Mouse (Mus musculus): ENCODE data around the gene Pate4.
A peak's percentile ranks its signal among the peaks of the same experiment; 100 is the strongest.
"Not testable (repeated sequence)": the region's sequence is repeated elsewhere in the genome, so short reads cannot be mapped to it uniquely, and the experiment has no call there.

Pate4 gene

DNA sequence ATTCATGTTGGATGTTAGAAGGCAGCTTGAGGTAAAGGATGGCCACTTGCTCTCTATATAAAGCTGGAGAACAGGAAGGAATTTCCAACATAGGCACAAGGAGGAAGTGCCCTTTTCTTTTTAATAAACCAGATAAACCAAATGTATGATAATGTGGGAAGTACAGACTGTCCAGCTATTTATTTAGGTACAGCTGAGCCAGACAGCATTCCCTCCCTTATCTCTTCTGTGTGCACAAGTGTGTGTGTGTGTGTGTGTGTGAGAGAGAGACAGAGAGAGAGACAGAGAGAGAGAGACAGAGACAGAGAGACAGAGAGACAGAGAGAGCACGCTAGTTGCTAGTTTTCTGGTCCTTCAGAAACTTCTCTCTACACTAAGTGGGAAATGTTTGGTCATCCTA lies at the start of gene Pate4:
Pate4 (minus strand) TSS at position 101 of the 400 bp plus-strand sequence.
- DNase-seq (ENCODE audit: low read depth), result no peak

DNA sequence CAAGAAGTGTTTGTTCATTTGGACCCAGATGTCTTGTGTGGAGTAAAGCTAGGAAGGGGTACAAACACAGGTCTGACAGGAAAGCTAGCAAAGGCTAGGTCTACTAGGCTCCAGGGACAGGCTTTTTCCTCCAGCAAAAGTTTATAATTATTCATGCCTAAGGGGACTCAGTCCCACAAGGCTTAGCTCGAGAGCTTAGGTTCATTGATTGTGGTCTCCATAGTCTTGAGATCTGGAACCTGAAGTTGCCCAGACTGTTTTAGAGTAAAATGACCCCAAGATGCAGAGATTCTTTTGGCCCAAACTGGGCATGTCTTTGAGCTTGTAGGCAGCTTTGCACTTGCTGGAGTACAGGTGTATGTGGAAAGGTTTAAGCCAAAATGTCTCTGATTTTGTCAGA lies 36.4 kb upstream of the Pate4 start, which contains the start of gene Pate3:
Pate3 (minus strand) TSS at position 101 of the 400 bp plus-strand sequence.
- DNase-seq (ENCODE audit: low read depth), result no peak

DNA sequence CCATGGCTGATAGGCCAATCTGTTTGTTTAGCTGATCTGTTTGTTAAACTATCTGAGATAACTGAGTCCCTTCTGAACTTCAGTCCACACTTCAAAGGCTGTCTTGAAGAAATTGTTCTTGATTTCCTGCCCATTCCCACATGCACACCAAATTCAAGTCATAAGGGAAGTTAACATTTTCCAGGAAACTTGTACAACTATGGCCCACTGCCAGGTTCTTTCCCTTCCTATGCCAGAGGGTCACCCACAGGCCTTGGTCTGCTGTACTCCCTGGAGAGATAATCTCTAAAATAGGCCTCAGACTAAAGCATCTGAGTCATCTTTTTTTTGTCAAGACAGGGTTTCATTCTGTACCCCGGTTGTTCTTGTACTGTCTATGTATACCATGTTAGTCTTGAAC lies 21.2 kb upstream of the Pate4 start:
- DNase-seq (ENCODE audit: low read depth), result no peak

DNA sequence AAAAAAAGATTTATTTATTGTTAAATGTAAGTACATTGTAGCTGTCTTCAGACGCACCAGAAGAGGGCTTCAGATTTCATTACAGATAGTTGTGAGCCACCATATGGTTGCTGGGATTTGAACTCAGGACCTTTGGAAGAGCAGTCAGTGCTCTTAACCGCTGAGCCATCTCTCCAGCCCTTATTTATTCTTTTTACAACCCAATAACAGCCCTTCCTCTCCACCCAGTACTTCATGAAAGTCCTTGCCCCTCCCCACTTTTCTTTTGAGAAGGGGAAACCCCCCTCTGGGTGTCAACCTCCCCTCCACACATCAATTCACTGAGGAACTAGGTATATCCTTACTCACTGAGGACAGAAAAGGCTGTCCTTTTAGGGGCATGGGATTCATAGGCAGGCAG lies 5.0 kb upstream of the Pate4 start:
- not testable (repeated sequence) for DNase-seq (ENCODE audit: low read depth)

DNA sequence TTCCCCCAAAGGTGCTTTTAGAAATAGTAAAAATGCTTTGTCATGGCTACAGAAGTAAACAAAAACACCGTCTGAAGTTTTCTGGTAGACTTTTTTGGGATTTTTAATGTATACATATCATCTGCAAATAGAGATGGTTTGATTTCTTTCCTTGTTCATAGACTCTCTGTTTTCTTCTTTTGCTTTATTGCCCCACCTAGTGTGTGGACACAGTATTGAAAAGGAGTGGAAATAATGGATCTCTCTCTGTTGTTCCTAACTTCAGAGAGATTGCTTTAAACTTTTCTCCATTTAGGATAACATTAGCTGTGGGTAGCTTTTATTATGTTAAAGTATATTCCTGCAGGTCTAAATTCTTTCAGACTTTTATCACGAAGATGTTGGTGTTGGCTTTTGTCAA lies 2.3 kb upstream of the Pate4 start:
- DNase-seq (ENCODE audit: low read depth), result peak; percentile 18

DNA sequence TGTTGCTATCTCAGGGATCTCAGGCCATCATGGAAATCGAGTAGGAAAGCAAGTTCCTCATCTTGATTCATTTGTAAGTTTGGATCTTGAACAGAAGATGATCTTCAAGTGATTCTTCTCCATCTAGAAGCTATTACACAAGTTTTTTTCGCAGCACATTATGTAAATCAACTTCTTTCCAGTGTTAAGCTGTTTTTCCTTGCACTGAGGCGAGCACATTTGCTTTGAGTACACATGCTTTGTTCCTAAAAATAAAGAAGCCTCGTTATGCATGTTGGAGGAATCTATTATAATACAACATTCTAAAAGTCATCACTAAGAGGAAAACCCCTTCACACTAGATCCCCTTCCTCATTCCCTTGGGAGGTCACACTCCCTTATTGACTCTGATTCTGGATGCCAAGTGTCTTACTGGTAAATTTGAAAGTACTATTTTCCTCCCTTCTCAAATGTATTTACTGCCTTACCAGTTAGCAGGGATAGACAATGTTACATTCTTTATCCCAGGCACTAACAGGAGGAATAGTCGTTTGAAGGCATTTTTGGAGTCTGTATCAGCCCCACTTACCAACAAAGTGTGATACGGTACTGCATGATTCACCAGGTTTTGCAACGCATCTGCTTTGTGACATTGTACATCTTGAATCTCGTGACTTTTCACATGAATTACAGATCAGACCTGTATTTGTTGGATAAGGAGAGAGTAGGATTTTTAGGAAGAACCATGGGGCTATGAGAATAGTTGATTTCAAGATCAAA lies 3.9 kb downstream of the Pate4 start:
- no peak for DNase-seq (ENCODE audit: low read depth)

DNA sequence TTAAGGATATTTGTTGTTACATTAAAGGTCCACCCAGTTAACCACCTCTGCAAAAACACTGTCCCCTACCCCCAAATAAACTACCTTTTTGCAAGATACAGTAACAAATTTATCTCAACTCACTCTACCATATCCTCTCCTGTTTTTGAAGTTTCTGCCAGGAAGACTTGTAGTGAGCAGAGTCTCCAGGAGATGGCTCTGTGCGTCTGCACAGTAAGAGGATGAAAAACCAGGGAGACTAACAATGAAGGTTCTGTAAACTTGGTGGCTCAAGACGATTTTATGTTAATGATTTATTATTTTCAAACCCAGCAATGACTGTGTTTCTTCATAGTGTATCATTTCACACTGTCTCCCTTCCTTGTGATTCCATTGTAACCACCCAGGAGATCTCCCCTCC lies 18.8 kb downstream of the Pate4 start:
- DNase-seq (ENCODE audit: low read depth), result peak; percentile 34

DNA sequence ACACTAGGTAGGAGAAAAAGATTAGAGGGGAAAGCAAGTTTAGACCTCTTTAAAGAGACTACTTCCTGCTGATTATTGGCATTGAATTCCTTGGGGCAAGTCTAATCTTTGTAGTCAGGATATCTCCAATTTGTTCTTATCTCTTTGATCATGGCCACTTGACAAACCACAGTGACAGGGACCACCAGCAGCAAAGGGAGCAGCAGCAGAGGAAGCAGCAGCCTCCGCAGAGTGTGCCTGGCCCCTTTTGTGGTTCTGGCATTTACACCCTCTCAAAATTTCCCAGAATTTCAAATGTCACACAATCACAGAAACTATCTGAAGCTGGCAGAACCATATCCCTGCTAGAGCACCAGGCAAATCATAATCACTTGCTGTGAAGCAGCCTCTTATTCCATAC lies 24.1 kb downstream of the Pate4 start:
- DNase-seq (ENCODE audit: low read depth), result no peak

DNA sequence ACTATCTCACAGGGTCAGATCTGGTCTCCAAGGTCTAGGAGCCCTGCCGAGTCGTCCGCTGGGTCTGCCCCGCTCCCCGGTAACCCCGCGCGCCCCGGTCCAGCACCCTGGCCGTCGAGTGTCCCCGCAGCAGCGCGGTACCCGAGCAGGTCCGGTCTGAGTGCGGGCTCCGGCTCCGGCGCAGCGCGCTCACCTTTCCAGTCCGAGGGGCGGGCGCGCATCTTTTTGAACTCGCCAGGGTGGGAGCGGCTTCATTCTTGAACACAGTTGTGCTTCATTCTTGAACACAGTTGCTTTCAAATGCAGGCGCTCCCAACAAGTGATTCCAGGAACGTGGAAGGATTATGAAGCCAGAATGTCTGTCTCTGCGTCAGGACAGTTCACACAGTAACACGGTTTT lies 37.3 kb downstream of the Pate4 start:
- DNase-seq (ENCODE audit: low read depth), result no peak

DNA sequence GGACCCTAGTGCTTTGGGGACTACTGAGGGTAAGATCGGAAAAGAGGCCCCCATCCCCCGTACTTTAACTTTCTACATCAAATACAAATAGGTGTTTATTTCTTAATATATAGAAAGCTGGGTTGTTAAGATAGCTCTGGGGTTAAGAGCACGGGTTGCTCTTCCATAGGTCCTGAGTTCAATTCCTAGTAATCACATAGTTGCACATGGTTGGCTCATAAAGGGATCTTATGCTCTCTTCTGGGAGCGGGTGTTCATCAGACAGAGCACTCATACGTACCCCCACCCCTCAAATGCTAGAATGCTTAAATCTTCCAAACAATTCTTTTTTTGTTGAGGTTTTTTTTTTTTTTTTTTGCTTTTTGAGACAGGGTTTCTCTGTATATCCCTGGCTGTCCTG lies 41.1 kb downstream of the Pate4 start:
- DNase-seq (ENCODE audit: low read depth), result no peak

DNA sequence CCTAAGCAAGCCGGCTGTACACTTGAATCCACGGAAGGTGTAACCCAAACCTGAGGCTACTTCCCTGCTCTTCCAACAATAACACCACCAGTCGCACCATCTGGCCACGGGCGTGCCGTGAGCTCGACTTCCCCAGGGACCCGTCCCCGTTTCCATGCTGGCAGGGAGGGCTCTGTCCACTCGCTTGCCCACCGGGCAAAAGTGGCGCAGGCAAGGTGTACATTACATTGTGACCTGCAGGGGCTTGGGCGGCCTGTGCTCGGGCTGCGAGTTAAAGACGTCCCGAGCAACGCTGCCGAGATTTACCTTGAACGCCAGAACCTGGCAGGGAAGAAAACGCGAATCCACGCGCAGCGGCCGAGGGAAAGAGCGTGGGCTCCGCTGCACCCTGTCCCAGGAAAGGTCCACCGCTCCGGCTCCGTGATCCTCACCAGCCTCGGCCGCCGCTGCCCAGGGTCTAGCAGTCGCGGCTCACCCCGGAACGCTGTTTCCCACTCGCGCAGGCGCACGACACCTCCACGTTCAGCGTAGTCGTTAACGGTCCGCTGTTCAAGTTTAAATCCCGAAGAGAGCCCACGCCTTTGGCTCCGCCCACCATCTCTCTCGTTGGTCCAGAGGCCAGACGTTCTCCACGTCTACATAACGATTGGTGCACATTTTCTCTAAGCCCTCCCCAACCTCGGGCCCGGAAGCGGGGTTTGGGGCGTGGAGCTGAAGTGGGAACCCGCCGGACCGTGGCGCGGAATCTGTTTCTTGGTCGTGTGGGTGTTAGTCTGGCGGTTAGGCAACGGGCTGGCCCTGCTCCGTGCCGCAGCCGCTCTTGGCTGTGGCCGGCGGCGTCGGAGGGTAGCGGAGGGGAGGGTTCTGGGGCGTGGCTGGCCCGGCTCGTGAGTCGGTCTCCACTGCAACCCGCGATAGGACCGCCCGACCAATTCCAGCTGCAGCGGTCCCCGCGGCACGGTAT lies 41.9 kb downstream of the Pate4 start, which contains the start of the genes Pate2 and Hyls1:
Pate2 (plus strand) TSS at position 714 of the 964 bp plus-strand sequence.
Hyls1 (minus strand) TSS at position 828 of the 964 bp plus-strand sequence.
- DNase-seq (ENCODE audit: low read depth), result peak; percentile 99

DNA sequence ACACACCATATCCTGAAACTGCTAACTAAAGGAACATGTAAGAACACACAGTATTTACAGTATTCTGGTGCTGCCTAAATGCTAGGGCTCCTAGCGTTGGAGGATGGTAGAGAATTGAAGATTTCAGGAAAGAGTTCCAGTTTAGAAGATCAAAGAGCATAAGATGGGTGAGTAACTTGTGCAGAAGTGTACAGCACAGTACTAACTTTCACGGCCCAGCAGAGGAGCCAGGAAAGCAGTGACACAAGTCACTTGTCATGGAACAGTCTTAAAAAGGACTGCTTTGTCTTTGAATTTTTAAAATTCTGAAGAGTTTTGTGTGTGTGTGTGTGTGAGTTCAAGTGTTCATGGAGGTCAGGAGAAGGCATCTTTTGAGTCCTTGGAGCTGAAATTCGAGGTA lies 43.7 kb downstream of the Pate4 start:
- no peak for DNase-seq (ENCODE audit: low read depth)

DNA sequence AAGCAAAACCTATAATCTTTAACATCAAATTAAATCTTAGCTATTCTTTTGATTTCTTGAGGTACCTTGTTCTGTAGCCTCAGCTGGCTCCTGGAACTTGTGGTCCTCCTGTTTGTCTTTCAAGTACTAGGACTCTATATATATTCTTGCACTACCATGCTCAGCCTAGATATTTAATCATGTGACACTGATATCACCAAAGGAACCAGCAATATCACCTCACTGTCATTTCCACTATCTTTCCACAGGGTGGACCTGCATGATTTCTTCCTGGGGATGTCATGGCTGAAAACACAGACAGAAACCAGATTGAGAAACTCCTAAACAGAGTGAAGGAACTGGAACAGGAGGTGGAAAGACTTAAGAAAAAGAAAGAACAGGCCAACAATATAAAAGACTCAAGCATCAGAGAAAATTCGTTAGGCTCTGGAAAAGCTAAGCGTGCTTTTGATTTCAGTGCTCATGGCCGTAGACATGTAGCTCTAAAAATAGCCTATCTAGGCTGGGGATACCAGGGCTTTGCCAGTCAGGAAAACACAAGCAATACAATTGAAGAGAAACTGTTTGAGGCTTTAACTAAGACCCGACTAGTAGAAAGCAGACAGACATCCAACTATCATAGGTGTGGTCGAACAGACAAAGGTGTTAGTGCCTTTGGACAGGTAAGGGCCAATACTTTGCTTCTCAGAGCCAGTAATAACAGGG lies 47.1 kb downstream of the Pate4 start:
- no peak for DNase-seq (ENCODE audit: low read depth)

DNA sequence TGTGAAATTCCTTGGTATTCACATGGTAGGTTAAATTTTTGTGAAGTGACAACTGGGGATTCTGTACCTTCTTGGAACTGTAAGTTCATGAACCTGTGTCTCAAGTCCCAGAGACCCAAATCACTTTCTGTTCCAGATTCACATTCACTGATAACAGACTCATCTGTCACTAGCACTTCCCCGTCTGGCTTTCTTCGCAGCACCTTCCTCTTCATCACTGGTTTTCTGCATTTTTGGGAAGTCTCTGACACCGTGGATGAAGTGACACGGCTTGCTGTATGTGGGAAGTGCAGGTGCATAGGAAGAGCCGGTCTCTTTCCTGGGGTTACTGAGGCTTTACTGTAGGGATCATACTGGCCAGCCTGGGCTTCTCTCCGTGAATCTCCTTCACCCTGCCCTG lies 50.2 kb downstream of the Pate4 start:
- no peak for DNase-seq (ENCODE audit: low read depth)

DNA sequence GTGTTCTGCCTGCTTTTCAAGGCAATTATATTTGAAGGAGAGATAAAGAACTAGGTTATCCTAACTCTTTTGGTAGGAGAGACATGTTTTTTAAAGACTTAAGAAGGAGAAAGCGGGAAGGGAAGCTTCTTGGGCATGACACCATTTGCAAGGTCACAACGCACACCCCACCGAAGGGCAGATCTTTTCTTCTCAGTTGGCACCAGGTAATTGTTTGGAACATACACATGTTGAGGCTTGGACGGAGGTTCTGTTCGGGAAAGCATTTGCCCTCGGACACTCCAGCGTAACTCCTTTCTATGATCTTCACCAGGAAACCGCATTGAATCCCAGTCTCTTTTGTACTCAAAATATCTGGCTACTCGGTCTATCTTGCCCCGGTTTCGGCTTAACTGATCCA lies 50.7 kb downstream of the Pate4 start:
- no peak for DNase-seq (ENCODE audit: low read depth)

DNA sequence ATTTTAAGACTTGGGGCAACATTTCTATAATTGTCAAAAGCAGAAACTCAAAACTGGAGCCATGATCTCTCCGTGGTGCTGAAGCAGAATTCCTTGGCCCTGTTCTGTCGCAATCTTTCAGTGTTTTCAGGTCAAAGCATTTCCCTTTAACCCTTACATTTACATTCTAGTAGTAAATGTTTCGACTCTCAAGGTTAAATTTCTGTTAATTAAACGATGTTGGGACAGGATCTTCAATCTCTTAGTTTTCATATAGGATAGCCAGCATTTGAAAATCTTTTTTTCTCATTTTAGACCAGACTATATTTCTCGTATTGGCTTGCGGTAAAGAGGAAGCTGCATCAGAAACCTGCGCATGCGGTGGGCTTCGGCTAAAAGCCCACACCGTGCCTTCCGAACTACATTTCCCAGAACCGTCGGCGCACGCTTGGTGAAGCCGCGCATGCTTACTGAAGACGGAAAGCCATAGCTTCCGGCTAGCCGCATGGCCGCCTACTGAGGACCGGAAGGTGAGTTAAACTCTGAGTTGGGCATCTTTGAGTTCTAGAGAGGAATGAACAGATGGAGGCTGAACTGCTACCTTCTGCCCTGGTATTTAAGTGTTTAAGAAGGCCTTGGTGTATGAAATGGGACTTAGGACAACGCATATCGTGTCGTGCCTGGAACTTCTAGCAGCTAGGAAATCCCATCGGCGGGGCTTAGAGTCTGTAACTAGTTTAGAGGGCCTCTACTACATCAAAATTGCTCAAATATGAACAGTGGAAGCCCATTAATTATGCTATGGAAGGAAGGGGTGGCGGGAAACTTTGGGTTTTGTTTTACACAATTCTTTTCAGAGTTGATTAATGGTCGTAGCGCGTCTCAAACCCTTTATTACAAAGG lies 52.5 kb downstream of the Pate4 start:
- DNase-seq (ENCODE audit: low read depth), result peak; percentile 90

DNA sequence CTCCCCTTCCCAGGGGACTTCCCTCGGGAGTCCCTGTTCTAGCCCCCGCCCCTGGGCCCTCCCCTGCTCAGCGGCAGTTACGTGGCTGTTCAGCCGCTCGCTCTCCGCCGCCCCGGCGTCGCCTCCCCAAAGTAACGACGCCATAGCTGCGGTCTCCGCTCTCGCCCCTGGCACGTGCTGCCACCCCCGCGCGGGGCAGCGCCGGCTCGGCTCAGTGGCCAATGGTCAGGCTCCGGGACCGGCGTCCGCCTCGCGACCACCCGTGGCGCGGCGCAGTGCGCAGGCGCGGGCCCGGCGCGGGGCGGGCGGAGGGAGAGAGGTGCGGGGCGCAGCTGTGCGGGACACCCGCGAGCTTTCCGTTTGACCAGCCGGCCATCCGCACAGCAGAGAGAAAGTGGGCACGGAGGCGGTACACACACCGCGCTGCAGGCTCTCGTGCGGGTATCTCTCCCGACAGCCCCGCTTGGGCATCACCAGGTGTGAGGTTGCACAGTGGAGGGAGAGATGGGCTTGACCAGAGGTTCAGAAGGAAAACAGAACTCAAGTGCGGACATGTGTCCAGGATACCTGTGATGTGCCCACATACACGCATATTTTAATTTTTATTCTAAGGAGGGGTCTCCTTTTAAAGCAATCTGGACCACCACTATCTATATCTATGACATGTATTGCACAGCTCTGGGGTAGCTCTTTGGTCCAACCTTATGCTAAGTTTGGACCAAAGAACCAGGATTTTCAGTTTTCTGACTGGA lies 53.3 kb downstream of the Pate4 start, which contains the start of the genes Ddx25 and Pus3:
Ddx25 (minus strand) TSS at position 272 of the 752 bp plus-strand sequence.
Pus3 (plus strand) TSS at position 339 of the 752 bp plus-strand sequence.
- DNase-seq (ENCODE audit: low read depth), result peak; percentile 66

All from induced T-regulatory cell, adult 2 months (primary cell).